Mouse (Mus musculus) cerebellum, adult 8-10 months (tissue): ENCODE data around the gene Polg2.

Experiments
- DNase-seq: peaks from one replicate; pipeline ENCODE4 v3.0.0; 2022

The Polg2 gene

DNA sequence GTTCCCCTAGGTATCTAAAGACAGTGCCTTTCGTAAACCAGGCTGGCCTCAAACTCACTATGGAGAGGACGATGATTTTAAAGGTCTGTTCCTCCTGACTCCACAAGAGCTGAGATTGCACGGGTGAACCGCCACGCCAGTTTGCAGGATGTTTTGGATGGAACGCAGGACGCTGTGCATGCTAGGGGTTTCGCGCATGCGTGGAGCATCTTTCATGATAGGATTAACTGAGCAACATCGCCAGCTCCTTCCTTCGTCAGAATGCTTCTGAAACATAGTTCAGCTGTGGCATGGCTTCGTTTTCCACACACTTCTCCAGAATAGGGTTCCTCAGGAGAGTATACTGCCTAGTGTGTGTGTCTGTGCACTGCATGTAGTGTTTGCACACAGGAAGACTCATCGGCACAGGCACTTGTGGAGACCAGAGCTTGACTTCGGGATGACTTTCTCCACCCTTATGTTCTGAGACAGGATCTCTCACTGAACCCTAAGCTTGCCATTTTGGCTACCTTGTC lies 55.7 kb downstream of the Polg2 start:
- DNase-seq: peak; percentile 12

DNA sequence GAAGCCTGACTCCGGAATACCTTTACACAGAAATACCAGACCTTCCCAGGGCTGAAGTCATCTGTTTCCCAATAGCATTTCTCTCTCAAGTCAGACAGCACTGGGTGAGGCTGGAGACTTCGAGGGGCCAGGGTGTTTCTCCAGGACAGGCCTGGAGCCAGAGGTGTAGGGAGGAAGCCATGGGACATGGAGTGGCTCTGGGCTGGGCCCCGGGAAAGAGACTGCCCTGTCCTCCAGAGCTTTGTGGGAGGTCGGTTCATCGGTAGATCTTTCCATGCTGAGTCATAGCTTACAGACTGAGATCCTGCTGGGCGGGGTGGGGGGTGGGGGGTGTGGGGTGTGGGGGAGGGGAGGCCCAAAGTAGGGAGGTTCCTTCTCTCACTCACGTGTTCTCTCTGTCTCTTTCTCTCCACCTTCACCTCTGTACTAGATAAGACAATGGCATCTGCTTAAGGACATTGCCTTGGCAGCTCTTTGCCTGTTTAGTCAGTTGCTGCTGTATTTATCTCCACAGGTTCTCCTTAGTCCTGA lies 56.4 kb downstream of the Polg2 start:
- no peak for DNase-seq

DNA sequence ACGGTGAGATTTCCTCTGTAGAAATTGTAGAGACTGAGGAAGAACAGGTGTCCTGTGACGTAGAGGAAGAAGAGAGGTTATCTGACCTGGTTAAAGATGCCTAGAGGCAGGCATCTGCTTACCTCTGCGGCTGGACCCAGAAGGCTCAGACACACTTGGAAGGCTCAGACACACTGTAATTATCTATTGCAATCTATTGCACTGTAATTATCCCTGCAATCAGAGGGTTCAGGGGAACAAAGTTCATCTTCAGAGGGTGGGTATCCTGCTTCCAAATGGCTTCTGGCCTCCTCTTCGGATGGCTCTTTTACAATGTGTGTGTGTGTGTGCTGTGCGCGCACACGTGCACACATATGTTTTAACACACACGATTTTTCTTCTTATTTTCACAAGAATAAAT lies 59.0 kb downstream of the Polg2 start:
- DNase-seq: no peak
